Mouse (Mus musculus) stomach, postnatal 0 days (tissue): ENCODE results near the gene Atrip.

Source experiments
- CTCF ChIP-seq: IDR thresholded peaks from 2 replicates; pipeline ENCODE4 v1.5.1; 2016; ENCODE audit warnings: antibody characterized with exemption, low read depth, mild to moderate bottlenecking, moderate library complexity
- EP300 ChIP-seq: optimal IDR thresholded peaks from 2 replicates; pipeline ENCODE3; 2016; ENCODE audit warnings: antibody characterized with exemption

- TF ChIP-seq CTCF = no peak
- TF ChIP-seq EP300 = no peak
These were observed 63.6 kb downstream of the Atrip start for GRCm38 (mm10) chr9:109010316-109010690.
